Mouse (Mus musculus) G1E (cell line): Measurements from ENCODE around the gene Slc44a4.

Experiments used
- CTCF ChIP-seq: IDR thresholded peaks from 2 replicates; pipeline ENCODE4 v1.5.1; 2012; ENCODE audit warnings: low read depth, low read length, inconsistent platforms, mixed read lengths
- TAL1 ChIP-seq: conservative IDR thresholded peaks from 2 replicates; pipeline ENCODE4 v1.6.1; 2012; ENCODE audit warnings: low read depth, low read length, inconsistent platforms, mixed read lengths

DNA sequence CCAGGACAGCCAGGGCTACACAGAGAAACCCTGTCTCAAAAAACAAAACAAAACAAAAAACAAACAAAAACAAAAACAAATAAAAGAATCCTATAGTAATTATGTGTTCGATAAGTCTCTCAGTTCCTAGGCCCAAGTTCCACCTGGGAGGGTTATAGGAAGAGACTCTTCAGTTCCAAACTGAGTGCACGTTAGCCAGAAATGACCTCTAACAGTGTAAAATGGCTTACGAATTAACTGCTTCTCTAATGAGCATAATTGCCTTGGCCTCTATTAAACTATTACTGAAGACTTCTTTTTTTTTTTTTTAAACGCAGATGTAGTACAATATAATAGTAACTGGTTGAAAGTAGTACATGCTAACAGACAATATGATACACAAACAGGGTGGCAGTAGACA, 39.6 kb downstream of the Slc44a4 start:
- no peak for TF ChIP-seq TAL1
- TF ChIP-seq CTCF, result no peak
